Mouse (Mus musculus) left cerebral cortex, postnatal 36 days (tissue): ENCODE data around the gene Ranbp3. TPM values are rescaled to one million over a fixed set of nuclear protein-coding genes. Genes with fewer than 3 reads are reported as not detected.

Source experiments
- DNase-seq, 2 experiments: peaks; one replicate each; pipeline ENCODE4 v3.0.0; 2021 to 2022; ENCODE audit warnings: low spot score in 2 of 2, mixed read lengths in 1 of 2
- intact Hi-C: fragments of 180-260 bp; cut with DNase I; formaldehyde crosslinking; loops from one replicate; pipeline ENCODE4 v1.15.1; 2025
- total RNA-seq, 2 experiments: library from RNA; stranded (reverse); gene quantifications; 2 replicates each; pipeline ENCODE4 v1.2.3; 2021

Ranbp3 gene
- total RNA-seq, 2 experiments from 2014 or later: 96.3 to 99.5 TPM

DNA sequence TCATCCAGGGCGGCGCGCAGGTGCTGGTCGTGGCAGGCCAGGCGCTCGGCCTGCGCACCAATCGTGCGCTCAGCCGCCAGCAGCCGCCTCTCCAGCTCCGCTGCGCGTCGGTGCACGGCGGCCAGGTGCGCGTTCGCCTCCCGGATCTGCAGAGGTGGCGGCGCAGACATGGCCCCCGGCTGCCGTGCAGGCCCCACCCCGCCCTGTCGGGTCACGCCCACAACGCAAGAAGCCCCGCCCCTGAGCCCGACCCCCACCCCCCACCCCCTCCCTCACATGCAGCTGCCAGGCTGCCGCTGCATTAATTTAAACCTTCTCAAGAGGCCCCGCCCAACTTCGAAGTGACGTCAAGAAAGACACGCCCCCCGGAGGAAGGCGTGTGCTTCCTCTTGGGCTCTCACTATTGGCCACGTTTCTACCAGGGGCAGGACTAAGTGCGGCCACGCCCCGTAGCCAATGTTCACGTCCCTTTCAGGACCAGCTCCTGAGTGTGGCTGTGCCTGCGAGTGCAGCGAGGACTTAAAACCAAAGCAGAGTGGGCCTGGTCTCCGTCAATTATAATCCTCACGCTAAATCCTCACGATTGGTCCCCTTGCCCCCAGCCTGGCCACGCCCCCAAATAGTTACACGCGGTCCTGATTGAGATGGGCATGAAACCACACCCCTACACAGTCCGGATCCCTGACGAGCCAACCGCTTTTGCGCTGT lies 43.7 kb downstream of the Ranbp3 start:
- peak; percentile 95 to 96 for DNase-seq
- intact Hi-C loops: loop anchor here (5.0 kb wide), 1 partner anchor 40 kb away; the partner anchor contains the start of gene Nrtn

- intact Hi-C loops: loop anchor here (5.0 kb wide), 1 partner anchor 40 kb away; the partner anchor contains the start of gene Nrtn
- DNase-seq: peak; percentile 86 to 89
These were observed 44.4 kb downstream of the Ranbp3 start, which contains the start of the genes Ndufa11 and Vmac for GRCm38 (mm10) chr17:56717363-56718058. TSS of gene Ndufa11 (plus strand) at chr17:56717767. TSS of gene Vmac (minus strand) at chr17:56718022.

GRCm38 (mm10) chr17:56722441-56722840 lies 49.3 kb downstream of the Ranbp3 start:
- DNase-seq: no peak
- intact Hi-C loops: no loop called here

DNA sequence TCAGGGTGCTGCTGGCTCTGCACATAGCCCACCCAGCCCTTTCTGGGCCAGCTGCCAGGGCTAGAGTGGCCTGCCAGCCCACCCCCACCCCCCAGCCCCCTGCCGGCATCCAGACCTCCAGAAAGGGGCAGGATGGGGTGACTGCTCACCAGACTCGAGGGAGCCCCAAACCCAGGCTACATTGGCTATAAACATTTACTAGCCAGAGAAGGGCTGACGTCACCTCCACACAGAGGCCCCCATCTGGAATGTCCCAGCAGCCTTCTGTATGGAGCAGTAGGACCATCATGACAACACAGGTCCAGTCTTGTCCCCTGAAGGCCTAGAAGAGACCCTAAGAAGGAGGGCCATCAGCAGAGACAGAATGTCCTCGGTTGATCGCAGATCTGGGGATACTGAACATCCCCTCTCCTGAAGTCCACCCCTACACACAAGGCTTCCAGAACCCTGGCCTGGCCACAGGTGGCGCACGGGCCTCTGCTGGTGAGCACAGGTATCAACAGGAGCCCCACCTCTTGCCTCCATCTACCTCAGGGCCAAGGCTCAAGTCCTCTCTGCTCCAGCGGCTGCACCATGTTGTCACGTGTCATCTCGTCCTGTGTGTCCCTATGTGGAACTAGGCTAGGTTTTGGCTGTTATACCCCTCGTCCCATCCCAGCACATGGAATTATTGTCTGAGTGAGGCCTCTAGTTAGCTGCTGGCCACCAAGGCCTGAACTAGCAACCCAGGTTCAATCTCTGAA lies 50.5 kb downstream of the Ranbp3 start:
- DNase-seq: no peak
- intact Hi-C loops: no loop called here

DNA sequence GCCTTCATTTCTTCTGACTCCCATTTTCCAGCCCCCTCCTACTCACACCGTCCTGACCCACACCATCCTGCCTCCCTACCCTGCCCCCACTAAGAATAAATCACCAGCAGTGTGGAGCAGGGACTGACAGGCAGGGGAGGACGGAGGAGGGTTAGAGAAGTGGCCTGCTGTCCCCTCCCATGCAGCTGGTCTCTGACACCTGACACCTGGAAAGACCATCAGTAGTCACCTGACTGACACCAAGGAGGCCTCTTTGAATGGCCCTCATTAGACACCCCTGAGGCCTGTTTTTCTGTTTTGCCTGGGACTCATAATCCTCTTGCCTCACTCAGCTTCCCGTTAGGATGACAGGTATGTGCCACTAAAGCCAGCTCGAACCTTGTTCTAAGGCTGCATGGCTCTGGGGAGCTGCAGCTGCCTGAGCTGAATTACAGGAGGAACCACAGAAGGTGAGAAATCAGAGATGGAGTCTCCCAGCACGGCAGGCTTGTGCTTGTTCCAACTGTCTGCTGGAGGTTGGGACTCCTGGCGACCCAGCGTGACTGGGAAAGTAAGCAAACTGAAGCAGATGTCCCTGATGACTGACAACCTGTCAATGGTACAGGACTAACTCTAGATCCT lies 54.0 kb downstream of the Ranbp3 start:
- DNase-seq: no peak
- intact Hi-C loops: no loop called here

DNA sequence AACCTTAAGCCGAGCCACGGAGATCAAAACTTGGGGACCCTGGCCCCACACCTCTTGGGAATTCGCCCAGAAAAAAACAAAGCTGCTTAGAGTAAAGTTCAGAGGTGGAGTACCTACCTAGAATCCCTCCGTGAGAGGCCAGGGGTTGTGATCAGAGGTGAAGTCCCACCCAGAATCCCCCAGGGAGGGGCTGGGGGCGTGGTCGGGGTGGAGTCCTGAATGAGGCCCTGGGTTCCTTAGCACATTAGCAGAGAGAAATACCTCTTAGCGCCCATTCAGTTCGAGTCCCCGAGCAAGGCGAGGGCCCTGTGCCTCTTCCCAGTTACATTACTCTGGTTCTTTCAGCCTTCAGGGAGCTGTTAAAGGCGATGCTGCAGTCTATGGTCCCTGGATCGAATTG lies 54.6 kb downstream of the Ranbp3 start:
- intact Hi-C loops: no loop called here
- no peak for DNase-seq

DNA sequence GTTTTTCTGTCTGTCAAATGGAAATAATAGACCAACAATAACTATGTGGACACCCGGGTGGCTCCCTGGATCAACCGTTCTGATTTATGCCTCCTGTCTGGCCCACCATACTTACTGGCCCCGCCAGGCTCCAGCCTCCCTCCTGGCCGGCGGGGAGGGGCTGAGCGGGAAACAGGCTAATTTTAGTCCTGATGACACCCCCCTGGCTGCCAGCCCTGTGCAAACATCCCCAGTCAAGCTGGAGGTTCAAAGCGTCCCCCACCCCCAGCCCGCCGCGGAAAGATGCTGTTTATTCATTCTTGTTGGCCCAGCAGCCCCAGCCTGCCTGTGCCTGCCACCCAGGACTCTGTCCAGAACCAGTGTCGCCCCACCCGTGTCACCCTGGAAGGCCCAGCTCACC lies 55.0 kb downstream of the Ranbp3 start:
- intact Hi-C loops: no loop called here
- no peak for DNase-seq

- intact Hi-C loops: no loop called here
- no peak for DNase-seq
These were observed 56.1 kb downstream of the Ranbp3 start for GRCm38 (mm10) chr17:56729151-56729550.

GRCm38 (mm10) chr17:56729656-56730055 lies 56.6 kb downstream of the Ranbp3 start:
- intact Hi-C loops: no loop called here
- DNase-seq: no peak

DNA sequence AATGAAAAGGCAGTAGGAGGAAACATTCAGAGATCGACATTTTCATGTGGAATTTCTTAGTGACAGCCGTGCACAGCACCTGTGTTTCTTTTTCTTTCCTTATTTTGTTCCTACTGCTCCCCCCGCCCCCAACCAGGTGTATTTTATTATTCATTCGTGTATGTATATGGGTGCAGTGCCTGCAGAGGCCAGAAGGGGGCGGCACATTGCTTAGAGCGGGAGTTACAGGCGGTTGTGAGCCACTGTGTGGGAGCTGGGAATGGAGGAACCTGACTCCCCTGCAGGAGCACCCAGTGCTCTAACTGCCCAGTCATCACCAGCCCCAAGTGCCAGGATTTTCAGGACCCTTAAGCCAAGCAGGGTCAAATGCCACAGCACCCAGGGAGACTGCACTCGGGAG lies 63.4 kb downstream of the Ranbp3 start:
- DNase-seq: no peak
- intact Hi-C loops: no loop called here

DNA sequence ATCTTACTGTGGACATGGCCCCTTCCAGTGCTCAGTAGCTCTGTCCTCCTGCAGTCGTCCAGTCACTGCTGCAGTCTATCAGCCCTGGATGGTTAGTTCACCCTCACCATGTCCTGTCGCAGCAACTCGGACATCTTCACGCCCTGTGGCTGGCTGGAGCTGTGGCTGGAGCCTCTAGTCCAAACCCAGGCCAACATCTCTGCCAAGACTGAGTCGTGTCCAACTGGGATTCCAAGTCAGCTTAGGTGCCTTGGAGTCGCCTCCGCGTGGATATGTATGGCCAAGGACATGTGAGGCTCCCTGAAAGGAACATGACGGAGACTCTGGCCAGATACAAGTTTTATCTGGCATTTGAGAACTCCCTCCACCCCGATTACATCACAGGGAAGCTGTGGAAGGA lies 65.1 kb downstream of the Ranbp3 start:
- intact Hi-C loops: no loop called here
- no peak for DNase-seq

DNA sequence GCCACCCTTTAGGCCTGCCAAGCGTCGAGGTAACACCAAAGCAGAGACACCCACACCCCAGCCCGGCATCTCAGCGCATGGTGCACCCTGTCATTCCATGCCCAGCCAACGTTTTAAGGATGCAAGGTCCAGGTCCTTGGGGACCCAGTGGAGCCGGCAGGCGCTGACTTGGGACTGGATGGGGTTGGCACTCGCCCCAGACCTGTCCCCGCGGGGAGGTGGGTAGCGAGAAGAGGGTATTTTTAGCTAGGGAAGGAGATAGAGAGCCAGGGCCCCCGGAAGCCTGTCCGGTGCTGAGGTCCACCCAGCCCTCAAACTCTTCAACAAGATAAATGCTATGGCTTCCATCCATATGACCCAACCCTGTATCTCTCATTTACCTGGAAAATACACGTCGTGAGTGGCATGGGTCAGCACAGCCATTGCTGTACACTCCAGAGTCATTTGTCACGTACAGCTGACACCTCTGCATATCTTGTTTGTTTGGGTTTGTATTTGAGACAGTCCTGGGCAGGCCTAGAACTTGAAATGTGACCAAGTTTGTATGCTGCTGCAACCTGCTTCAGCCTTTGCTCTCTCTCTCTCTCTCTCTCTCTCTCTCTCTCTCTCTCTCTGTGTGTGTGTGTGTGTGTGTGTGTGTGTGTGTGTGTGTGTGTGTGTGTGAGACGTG lies 67.2 kb downstream of the Ranbp3 start:
- DNase-seq: no peak
- intact Hi-C loops: no loop called here

DNA sequence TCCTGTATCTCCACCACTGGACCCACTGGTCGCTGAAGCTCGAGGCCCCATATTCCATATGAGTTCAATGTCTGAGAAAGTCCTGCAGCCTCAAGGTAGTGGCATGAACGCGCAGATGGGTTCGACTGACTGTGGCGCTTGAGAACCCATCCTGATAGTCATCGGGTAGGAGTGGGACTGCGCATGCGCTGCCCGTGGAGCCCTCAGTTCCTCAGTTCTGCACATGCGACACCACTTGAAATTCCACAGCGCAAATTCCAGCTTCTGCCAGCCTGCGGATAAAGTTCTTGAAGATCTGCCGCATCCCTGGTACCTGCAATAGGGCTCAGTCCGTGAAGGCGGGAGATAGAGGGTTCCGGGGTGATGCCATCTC lies 67.7 kb downstream of the Ranbp3 start:
- DNase-seq: no peak
- intact Hi-C loops: no loop called here

GRCm38 (mm10) chr17:56744173-56744572 lies 71.1 kb downstream of the Ranbp3 start:
- intact Hi-C loops: no loop called here
- DNase-seq: no peak

GRCm38 (mm10) chr17:56751404-56752072 lies 78.4 kb downstream of the Ranbp3 start:
- intact Hi-C loops: no loop called here
- no peak for DNase-seq

DNA sequence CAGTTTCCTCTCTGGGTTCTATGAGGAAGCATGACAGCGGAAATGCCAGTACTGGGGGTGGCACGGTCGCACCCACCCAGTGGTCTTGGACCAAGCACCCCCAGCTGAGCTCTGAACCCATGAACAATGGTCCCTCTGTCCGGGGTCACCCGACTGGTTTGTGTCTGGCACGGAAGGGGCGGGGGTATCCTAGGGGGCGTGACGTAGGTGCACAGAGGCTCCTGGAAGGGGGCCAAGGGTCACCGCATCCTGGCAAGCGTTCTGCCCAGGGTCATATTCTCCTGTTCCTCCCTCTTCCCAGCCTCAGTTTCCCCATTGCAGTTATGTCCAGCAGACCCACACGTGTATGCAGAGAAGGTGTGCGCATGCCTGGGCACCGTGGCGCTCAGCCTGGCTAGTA lies 80.4 kb downstream of the Ranbp3 start:
- intact Hi-C loops: no loop called here

GRCm38 (mm10) chr17:56754271-56755185 lies 81.4 kb downstream of the Ranbp3 start:
- DNase-seq: no peak
- intact Hi-C loops: loop anchor here (5.0 kb wide), 1 partner anchor 37 kb away; the partner anchor contains the start of genes Ndufa11 and Vmac

More for the DNA sequence above, 80.4 kb downstream of the Ranbp3 start:
- no peak for DNase-seq
